Mouse (Mus musculus) heart, postnatal 0 days (tissue): ENCODE measurements around the gene Purb. TPM values are rescaled to one million over a fixed set of nuclear protein-coding genes. Genes with fewer than 3 reads are reported as not detected.
A peak's percentile ranks its signal among the peaks of the same experiment; 100 is the strongest.

Experiments
- ATAC-seq: fragments of 200-750 bp; cut with Nextera tagmentation; 2 replicates; pipeline ENCODE4 v1.8.0; 2017; ENCODE audit warnings: low read depth, moderate number of reproducible peaks, moderate library complexity; ENCODE audit not compliant: insufficient read depth
- DNase-seq: peaks from one replicate; pipeline ENCODE4 v3.0.0-alpha.2; 2016; ENCODE audit warnings: low spot score
- H3K27ac ChIP-seq: fragments of 300-500 bp; sonication (generic); 2 replicates; pipeline ENCODE4 v1.5.1; 2014; ENCODE audit warnings: low read depth, mild to moderate bottlenecking
- H3K27me3 ChIP-seq: fragments of 300-500 bp; sonication (generic); 2 replicates; pipeline ENCODE4 v1.6.1; 2014; ENCODE audit warnings: low read length, mixed read lengths; ENCODE audit not compliant: control insufficient read depth, insufficient read depth
- H3K36me3 ChIP-seq: fragments of 300-500 bp; sonication (generic); replicated peaks from 2 replicates; pipeline ENCODE4 v1.6.1; 2014; ENCODE audit warnings: low read length, mixed read lengths; ENCODE audit not compliant: control insufficient read depth, insufficient read depth
- H3K4me1 ChIP-seq: fragments of 300-500 bp; sonication (generic); 2 replicates; pipeline ENCODE4 v1.6.1; 2014; ENCODE audit warnings: antibody characterized with exemption; ENCODE audit not compliant: control insufficient read depth, insufficient read depth
- H3K4me2 ChIP-seq: fragments of 300-500 bp; sonication (generic); 2 replicates; pipeline ENCODE4 v1.6.1; 2014; ENCODE audit warnings: low read depth, mild to moderate bottlenecking, low read length, moderate library complexity
- H3K4me3 ChIP-seq: fragments of 300-500 bp; sonication (generic); 2 replicates; pipeline ENCODE4 v1.5.1; 2014; ENCODE audit warnings: low read depth, low read length
- H3K9ac ChIP-seq: fragments of 300-500 bp; sonication (generic); replicated peaks from 2 replicates; pipeline ENCODE4 v1.6.1; 2014; ENCODE audit warnings: low read depth, low read length, mixed read lengths
- H3K9me3 ChIP-seq: fragments of 300-500 bp; sonication (generic); replicated peaks from 2 replicates; pipeline ENCODE4 v1.6.1; 2016; ENCODE audit warnings: low read length; ENCODE audit not compliant: control insufficient read depth
- CTCF ChIP-seq: IDR thresholded peaks from 2 replicates; pipeline ENCODE4 v1.5.1; 2016; ENCODE audit warnings: antibody characterized with exemption, control low read depth, low read depth
- EP300 ChIP-seq: IDR thresholded peaks from 2 replicates; pipeline ENCODE4 v1.6.1; 2016; ENCODE audit warnings: antibody characterized with exemption, low read depth
- WGBS: fragments of 180-500 bp; shearing (Covaris S2); extraction: QIAGEN DNeasy Blood & Tissue Kit; methylation state at CpG from one replicate; pipeline ENCODE4 v1.1.7; 2014; 5-methylcytosine and 5-hydroxymethylcytosine counted together
- polyA plus RNA-seq: library from polyadenylated mRNA; unstranded; fragments of >200 nt; fragmentation: Nextera tagmentation; extraction: Ambion mirVana; gene quantifications from 2 replicates; pipeline ENCODE4 v1.2.1, GENCODE M21; 2015
- total RNA-seq: library from RNA; depleted of rRNA; stranded (reverse); fragments of >200 nt; gene quantifications from 2 replicates; pipeline ENCODE4 v1.2.3, GENCODE M21; 2014; ENCODE audit warnings: low replicate concordance

Purb gene
- total and polyA plus RNA-seq, 2 experiments from 2014 or later = 22.0 to 40.4 TPM

GRCm38 (mm10) chr11:6484244-6484959 lies 8.7 kb upstream of the Purb start:
- Histone ChIP-seq H3K27me3 (no peaks in the 10 kb centered on the region), H3K27ac (peak overlapping the region; percentile 49; the same call in 1 of the 2 replicates), H3K4me2 (no peak overlapping the region), H3K4me1 (0 out of 2 replicates have a peak, but pooled peaks cover 5% of the 10 kb centered on the region), H3K4me3 (no peak overlapping the region), H3K9ac (no peak overlapping the region), H3K9me3 (no peaks in the 10 kb centered on the region), H3K36me3 (no peaks in the 10 kb centered on the region)
- ATAC-seq (no peak), DNase-seq (no peak)
- TF ChIP-seq CTCF (no peak), EP300 (no peak)
- WGBS = 55% methylated on average over 3 of the region's 3 CpGs

GRCm38 (mm10) chr11:6483103-6483502 lies 7.4 kb upstream of the Purb start:
- H3K36me3 ChIP-seq = no peaks in the 10 kb centered on the region
- no peak overlapping the region for H3K27ac ChIP-seq
- H3K4me1 ChIP-seq = 0 out of 2 replicates have a peak, but pooled peaks cover 5% of the 10 kb centered on the region
- TF ChIP-seq CTCF (no peak), EP300 (no peak)
- no peak overlapping the region for H3K4me3 ChIP-seq
- ATAC-seq (no peak), DNase-seq (no peak)
- no peaks in the 10 kb centered on the region for H3K27me3 ChIP-seq
- H3K9ac ChIP-seq = no peak overlapping the region
- 65% methylated on average over 2 of the region's 2 CpGs for WGBS
- H3K9me3 ChIP-seq = no peaks in the 10 kb centered on the region
- H3K4me2 ChIP-seq = no peak overlapping the region

- Histone ChIP-seq H3K27me3 (no peaks in the 10 kb centered on the region), H3K4me2 (no peak overlapping the region), H3K36me3 (no peaks in the 10 kb centered on the region), H3K4me3 (no peak overlapping the region), H3K27ac (no peak overlapping the region), H3K4me1 (0 out of 2 replicates have a peak, but pooled peaks cover 5% of the 10 kb centered on the region), H3K9ac (no peak overlapping the region), H3K9me3 (no peaks in the 10 kb centered on the region)
- TF ChIP-seq EP300 = no peak
- no peak for ATAC-seq
- WGBS = 51% methylated on average over 6 of the region's 6 CpGs
- no peak for DNase-seq
These were observed 6.0 kb upstream of the Purb start for GRCm38 (mm10) chr11:6481669-6482185.

- ATAC-seq (no peak), DNase-seq (no peak)
- Histone ChIP-seq H3K36me3 (no peaks in the 10 kb centered on the region), H3K27ac (no peak overlapping the region), H3K4me2 (no peak overlapping the region), H3K9me3 (no peaks in the 10 kb centered on the region), H3K4me3 (no peak overlapping the region), H3K4me1 (0 out of 2 replicates have a peak, but pooled peaks cover 5% of the 10 kb centered on the region), H3K27me3 (no peaks in the 10 kb centered on the region), H3K9ac (no peak overlapping the region)
- WGBS = 77% methylated on average over 13 of the region's 13 CpGs
- no peak for TF ChIP-seq EP300
- no peak for TF ChIP-seq CTCF
These were observed 5.1 kb upstream of the Purb start for GRCm38 (mm10) chr11:6480681-6481405.

GRCm38 (mm10) chr11:6480191-6480590 lies 4.5 kb upstream of the Purb start:
- H3K4me1 ChIP-seq = 0 out of 2 replicates have a peak, but pooled peaks cover 3% of the 10 kb centered on the region
- no peak overlapping the region for H3K9ac ChIP-seq
- no peak for TF ChIP-seq EP300
- no peak for TF ChIP-seq CTCF
- 69% methylated on average over 7 of the region's 7 CpGs for WGBS
- no peak overlapping the region for H3K4me3 ChIP-seq
- H3K27me3 ChIP-seq = no peaks in the 10 kb centered on the region
- no peak overlapping the region for H3K4me2 ChIP-seq
- H3K27ac ChIP-seq = no peak overlapping the region
- no peaks in the 10 kb centered on the region for H3K36me3 ChIP-seq
- ATAC-seq = no peak
- no peaks in the 10 kb centered on the region for H3K9me3 ChIP-seq
- no peak for DNase-seq
